Comparison of ENCODE assay signal across 11 mouse cellular contexts in genomic region chr17:26576833-26577232, GRCm38 (mm10). TPM values are rescaled to one million over a fixed set of nuclear protein-coding genes. Genes with fewer than 3 reads are reported as not detected.
DNase-seq lines count a peak whose midpoint lies in the region.
"Had no signal": no experiment of that assay in that cellular context is flagged by ENCODE, and none has a peak within 500 bp of the region (broad histone marks: within the 10 kb centered on the region; RNA-seq: fewer than 3 reads in every experiment).

No protein-coding gene starts in this region.

- no peaks in the 10 kb centered on the region for H3K27me3 ChIP-seq in heart, embryonic 10.5 days (ENCODE audit: insufficient read depth, poor library complexity, severe bottlenecking)
- H3K27me3 ChIP-seq: embryonic facial prominence, embryonic 15.5 days had no signal

- peak; percentile 77 for DNase-seq in kidney, postnatal 10 days
- DNase-seq in kidney, adult 9 months = no peak
- no peak for DNase-seq in heart, embryonic 10.5 days (ENCODE audit: low spot score)
- peak; percentile 70 for DNase-seq in lung, postnatal 10 days
- no peak for DNase-seq in MN1 (ENCODE audit: low spot score)
- no peak for DNase-seq in layer of hippocampus, postnatal 14 days (ENCODE audit: low spot score in 2 of 2)
- no peak for DNase-seq in thymus, postnatal 10 days (ENCODE audit: low spot score in 2 of 2)
- DNase-seq: retina, postnatal 1 day had no signal

- WGBS in heart, embryonic 10.5 days = 73% methylated on average over 7 of the region's 7 CpGs

- peaks cover 64% of the 10 kb centered on the region for H3K36me3 ChIP-seq in heart, embryonic 10.5 days

- no peaks in the 10 kb centered on the region for H3K9me3 ChIP-seq in heart, embryonic 10.5 days
- H3K9me3 ChIP-seq: embryonic facial prominence, embryonic 15.5 days had no signal

- no peak overlapping the region for H3K4me3 ChIP-seq in brown adipose tissue, adult 24 weeks (ENCODE audit: insufficient read depth, low read depth, low read length)
- H3K4me3 ChIP-seq in heart, embryonic 10.5 days = no peak overlapping the region
- H3K4me3 ChIP-seq: embryonic facial prominence, embryonic 15.5 days had no signal

- peaks cover 65% of the 10 kb centered on the region for H3K4me1 ChIP-seq in brown adipose tissue, adult 24 weeks (ENCODE audit: control insufficient read depth, insufficient read depth, insufficient read length, low read length)
- peaks cover 79% of the 10 kb centered on the region for H3K4me1 ChIP-seq in heart, embryonic 10.5 days

- H3K27ac ChIP-seq in brown adipose tissue, adult 24 weeks (replicated peaks; ENCODE audit: low read depth, low read length) = peak overlapping the region; percentile 96
- H3K27ac ChIP-seq in heart, embryonic 10.5 days = peak overlapping the region; percentile 68
- H3K27ac ChIP-seq: embryonic facial prominence, embryonic 15.5 days; macrophage had no signal

RNA-seq across cellular contexts. Expression of gene Dusp1, which starts 14.9 kb away (rescaled TPM):
- 44.4 and 326 TPM in 2 replicates for polyA plus RNA-seq in brown adipose tissue, adult 24 weeks (2012; ENCODE audit: insufficient read depth, insufficient read length, missing spikeins)
- 28.8 and 31.5 TPM in 2 replicates for polyA plus RNA-seq in heart, embryonic 10.5 days (2016; fragmentation: Nextera tagmentation; extraction: Ambion mirVana)
- 10 to 100 TPM; 20.3 to 24.3 TPM for total RNA-seq in layer of hippocampus, postnatal 14 days (2021)

RNA-seq across cellular contexts. Expression of gene Ergic1, which starts 15.5 kb away (rescaled TPM):
- 124 and 179 TPM in 2 replicates for polyA plus RNA-seq in brown adipose tissue, adult 24 weeks (2012; ENCODE audit: insufficient read depth, insufficient read length, missing spikeins)
- 130 and 150 TPM in 2 replicates for polyA plus RNA-seq in heart, embryonic 10.5 days (2016; fragmentation: Nextera tagmentation; extraction: Ambion mirVana)
- total RNA-seq in layer of hippocampus, postnatal 14 days (2021) = 100 to 1,000 TPM; 132 to 144 TPM

Comparison
In these comparisons a context has a peak if more than half of its experiments do, and no peak if none do; other contexts are left out.
1. DNase-seq: peak in kidney, postnatal 10 days (single experiment) and lung, postnatal 10 days (single experiment); none in kidney, adult 9 months (single experiment), heart, embryonic 10.5 days (single experiment), MN1 (single experiment), layer of hippocampus, postnatal 14 days (0 of 2) and thymus, postnatal 10 days (0 of 2).